Mouse (Mus musculus): ENCODE results near the gene Slc12a8. TPM values are rescaled to one million over a fixed set of nuclear protein-coding genes. Genes with fewer than 3 reads are reported as not detected.

Gene Slc12a8
- polyA plus RNA-seq, 1 experiment from 2014 or later = 4.0 TPM

- Histone ChIP-seq H3K9me3 (ENCODE audit: control insufficient read depth, low read length) (no peaks in the 10 kb centered on the region), H3K36me3 (ENCODE audit: control insufficient read depth, insufficient read depth, low read length) (no peaks in the 10 kb centered on the region), H3K9ac (ENCODE audit: low read length) (0 out of 2 replicates have a peak overlapping the region, but pooled peaks have one; percentile 13), H3K27me3 (ENCODE audit: control insufficient read depth, insufficient read depth, low read length) (no peaks in the 10 kb centered on the region), H3K4me1 (replicated peaks; ENCODE audit: control insufficient read depth, insufficient read depth) (peaks cover 2% of the 10 kb centered on the region; the same call in 1 of the 2 replicates), H3K4me2 (replicated peaks; ENCODE audit: low read depth) (no peak overlapping the region), H3K27ac (replicated peaks) (peak overlapping the region; percentile 35; the same call in 1 of the 2 replicates), H3K4me3 (ENCODE audit: low read depth, low read length) (no peak overlapping the region)
- 41% methylated on average over 11 of the region's 11 CpGs for WGBS
- TF ChIP-seq CTCF (IDR thresholded peaks at IDR 0.05; ENCODE audit: low read depth) (no peak), EP300 (optimal IDR thresholded peaks at IDR 0.05) (no peak)
- DNase-seq (ENCODE audit: low spot score) (no peak), ATAC-seq (ENCODE audit: low FRiP score, low TSS enrichment) (peak; percentile 54)
Observed at GRCm38 (mm10) chr16:33529502-33530454, 12.7 kb downstream of the Slc12a8 start.

- Histone ChIP-seq H3K4me3 (ENCODE audit: low read depth, low read length) (no peak overlapping the region), H3K27me3 (ENCODE audit: control insufficient read depth, insufficient read depth, low read length) (no peaks in the 10 kb centered on the region), H3K9me3 (ENCODE audit: control insufficient read depth, low read length) (no peaks in the 10 kb centered on the region), H3K27ac (replicated peaks) (no peak overlapping the region), H3K36me3 (ENCODE audit: control insufficient read depth, insufficient read depth, low read length) (no peaks in the 10 kb centered on the region), H3K4me1 (replicated peaks; ENCODE audit: control insufficient read depth, insufficient read depth) (peaks cover 2% of the 10 kb centered on the region; the same call in 1 of the 2 replicates), H3K4me2 (replicated peaks; ENCODE audit: low read depth) (no peak overlapping the region), H3K9ac (ENCODE audit: low read length) (no peak overlapping the region)
- no peak for DNase-seq (ENCODE audit: low spot score)
- TF ChIP-seq CTCF (IDR thresholded peaks at IDR 0.05; ENCODE audit: low read depth) = no peak
- TF ChIP-seq EP300 (optimal IDR thresholded peaks at IDR 0.05) = no peak
- 75% methylated on average over 8 of the region's 8 CpGs for WGBS
- ATAC-seq (ENCODE audit: low FRiP score, low TSS enrichment) = no peak
Observed at GRCm38 (mm10) chr16:33531184-33531583, 14.1 kb downstream of the Slc12a8 start.

GRCm38 (mm10) chr16:33536456-33536855, 19.3 kb downstream of the Slc12a8 start:
- DNase-seq (ENCODE audit: low spot score) (no peak), ATAC-seq (ENCODE audit: low FRiP score, low TSS enrichment) (no peak)
- Histone ChIP-seq H3K4me1 (replicated peaks; ENCODE audit: control insufficient read depth, insufficient read depth) (no peaks in the 10 kb centered on the region), H3K9ac (ENCODE audit: low read length) (no peak overlapping the region), H3K36me3 (ENCODE audit: control insufficient read depth, insufficient read depth, low read length) (no peaks in the 10 kb centered on the region), H3K27ac (replicated peaks) (no peak overlapping the region), H3K9me3 (ENCODE audit: control insufficient read depth, low read length) (no peaks in the 10 kb centered on the region), H3K4me3 (ENCODE audit: low read depth, low read length) (no peak overlapping the region), H3K4me2 (replicated peaks; ENCODE audit: low read depth) (no peak overlapping the region), H3K27me3 (ENCODE audit: control insufficient read depth, insufficient read depth, low read length) (no peaks in the 10 kb centered on the region)
- 80% methylated on average over 8 of the region's 8 CpGs for WGBS
- TF ChIP-seq EP300 (optimal IDR thresholded peaks at IDR 0.05) = no peak
- no peak for TF ChIP-seq CTCF (IDR thresholded peaks at IDR 0.05; ENCODE audit: low read depth)

GRCm38 (mm10) chr16:33537499-33538225, 20.5 kb downstream of the Slc12a8 start:
- 63% methylated on average over 21 of the region's 21 CpGs for WGBS
- no peak overlapping the region for H3K9ac ChIP-seq (ENCODE audit: low read length)
- no peak overlapping the region for H3K4me3 ChIP-seq (ENCODE audit: low read depth, low read length)
- no peaks in the 10 kb centered on the region for H3K27me3 ChIP-seq (ENCODE audit: control insufficient read depth, insufficient read depth, low read length)
- H3K27ac ChIP-seq (replicated peaks) = no peak overlapping the region
- TF ChIP-seq CTCF (IDR thresholded peaks at IDR 0.05; ENCODE audit: low read depth) (no peak), EP300 (optimal IDR thresholded peaks at IDR 0.05) (no peak)
- H3K36me3 ChIP-seq (ENCODE audit: control insufficient read depth, insufficient read depth, low read length) = no peaks in the 10 kb centered on the region
- ATAC-seq (ENCODE audit: low FRiP score, low TSS enrichment) (no peak), DNase-seq (ENCODE audit: low spot score) (no peak)
- H3K4me1 ChIP-seq (replicated peaks; ENCODE audit: control insufficient read depth, insufficient read depth) = no peaks in the 10 kb centered on the region
- H3K4me2 ChIP-seq (replicated peaks; ENCODE audit: low read depth) = no peak overlapping the region
- no peaks in the 10 kb centered on the region for H3K9me3 ChIP-seq (ENCODE audit: control insufficient read depth, low read length)

GRCm38 (mm10) chr16:33544346-33544745, 27.2 kb downstream of the Slc12a8 start:
- Histone ChIP-seq H3K9me3 (ENCODE audit: control insufficient read depth, low read length) (no peaks in the 10 kb centered on the region), H3K4me1 (replicated peaks; ENCODE audit: control insufficient read depth, insufficient read depth) (no peaks in the 10 kb centered on the region), H3K4me2 (replicated peaks; ENCODE audit: low read depth) (no peak overlapping the region), H3K36me3 (ENCODE audit: control insufficient read depth, insufficient read depth, low read length) (no peaks in the 10 kb centered on the region), H3K9ac (ENCODE audit: low read length) (no peak overlapping the region), H3K27me3 (ENCODE audit: control insufficient read depth, insufficient read depth, low read length) (no peaks in the 10 kb centered on the region), H3K27ac (replicated peaks) (no peak overlapping the region), H3K4me3 (ENCODE audit: low read depth, low read length) (no peak overlapping the region)
- no peak for DNase-seq (ENCODE audit: low spot score)
- 99% methylated on average over 2 of the region's 2 CpGs for WGBS
- no peak for ATAC-seq (ENCODE audit: low FRiP score, low TSS enrichment)
- TF ChIP-seq CTCF (IDR thresholded peaks at IDR 0.05; ENCODE audit: low read depth) (0 out of 2 replicates have a peak, but pooled peaks have one; percentile 4), EP300 (optimal IDR thresholded peaks at IDR 0.05) (no peak)
